Mouse (Mus musculus) neural tube, embryonic 13.5 days (tissue): ENCODE results near the gene Gm11634. TPM values are rescaled to one million over a fixed set of nuclear protein-coding genes. Genes with fewer than 3 reads are reported as not detected.

Source experiments
- ATAC-seq: fragments of 200-750 bp; cut with Nextera tagmentation; 2 replicates; pipeline ENCODE4 v1.8.0; 2017; ENCODE audit warnings: low read depth, mild to moderate bottlenecking, moderate TSS enrichment, moderate library complexity
- H3K27ac ChIP-seq: fragments of 300-500 bp; sonication (generic); replicated peaks from 2 replicates; pipeline ENCODE4 v1.5.1; 2015; ENCODE audit warnings: moderate library complexity, mild to moderate bottlenecking, inconsistent platforms
- H3K27me3 ChIP-seq: fragments of 300-500 bp; sonication (generic); 2 replicates; pipeline ENCODE4 v1.6.1; 2015; ENCODE audit warnings: mild to moderate bottlenecking, inconsistent platforms
- H3K36me3 ChIP-seq: fragments of 300-500 bp; sonication (generic); 2 replicates; pipeline ENCODE4 v1.6.1; 2015; ENCODE audit warnings: mild to moderate bottlenecking, inconsistent platforms
- H3K4me1 ChIP-seq: fragments of 300-500 bp; sonication (generic); replicated peaks from 2 replicates; pipeline ENCODE4 v1.6.1; 2015; ENCODE audit warnings: inconsistent platforms
- H3K4me2 ChIP-seq: fragments of 300-500 bp; sonication (generic); 2 replicates; pipeline ENCODE4 v1.6.1; 2015; ENCODE audit warnings: inconsistent platforms, mild to moderate bottlenecking, moderate library complexity
- H3K4me3 ChIP-seq: fragments of 300-500 bp; sonication (generic); 2 replicates; pipeline ENCODE4 v1.5.1; 2015; ENCODE audit warnings: mild to moderate bottlenecking, inconsistent platforms
- H3K9ac ChIP-seq: fragments of 300-500 bp; sonication (generic); 2 replicates; pipeline ENCODE4 v1.6.1; 2015; ENCODE audit warnings: moderate library complexity, mild to moderate bottlenecking, inconsistent platforms
- H3K9me3 ChIP-seq: fragments of 300-500 bp; sonication (generic); 2 replicates; pipeline ENCODE4 v1.6.1; 2016; ENCODE audit warnings: inconsistent platforms
- WGBS: fragments of 180-500 bp; shearing (Covaris S2); methylation state at CpG from one replicate; pipeline ENCODE4 v1.1.7; 2015; 5-methylcytosine and 5-hydroxymethylcytosine counted together
- polyA plus RNA-seq: library from polyadenylated mRNA; unstranded; fragments of >200 nt; fragmentation: Nextera tagmentation; extraction: Ambion mirVana; gene quantifications from 2 replicates; pipeline ENCODE4 v1.2.1, GENCODE M21; 2015

Gm11634 gene
- polyA plus RNA-seq, 1 experiment from 2014 or later, result not detected

DNA sequence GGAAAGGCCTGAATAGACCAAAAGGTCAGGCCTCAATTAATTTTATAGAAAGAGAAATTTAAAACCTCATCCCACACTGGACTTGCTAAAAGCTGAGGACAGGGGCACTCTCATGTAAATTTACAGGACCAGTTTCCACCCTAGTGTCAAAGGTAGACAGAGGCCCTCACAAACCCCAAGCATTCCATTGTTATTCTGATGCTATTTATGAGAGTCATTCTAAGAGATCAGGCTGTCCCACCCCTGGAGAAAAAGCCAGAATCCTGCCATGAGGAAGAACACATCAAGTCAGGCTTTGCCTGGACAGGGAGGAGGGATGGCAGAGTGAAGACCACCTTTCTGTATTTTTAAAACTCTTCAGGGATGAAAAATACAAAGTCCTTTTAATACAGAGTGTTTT, 50.5 kb downstream of the Gm11634 start:
- H3K4me2 ChIP-seq, result no peak overlapping the region
- no peak overlapping the region for H3K4me3 ChIP-seq
- H3K9ac ChIP-seq, result no peak overlapping the region
- peaks cover 14% of the 10 kb centered on the region for H3K4me1 ChIP-seq
- no peaks in the 10 kb centered on the region for H3K36me3 ChIP-seq
- no peaks in the 10 kb centered on the region for H3K9me3 ChIP-seq
- H3K27me3 ChIP-seq, result no peaks in the 10 kb centered on the region
- no peak for ATAC-seq
- no peak overlapping the region for H3K27ac ChIP-seq

DNA sequence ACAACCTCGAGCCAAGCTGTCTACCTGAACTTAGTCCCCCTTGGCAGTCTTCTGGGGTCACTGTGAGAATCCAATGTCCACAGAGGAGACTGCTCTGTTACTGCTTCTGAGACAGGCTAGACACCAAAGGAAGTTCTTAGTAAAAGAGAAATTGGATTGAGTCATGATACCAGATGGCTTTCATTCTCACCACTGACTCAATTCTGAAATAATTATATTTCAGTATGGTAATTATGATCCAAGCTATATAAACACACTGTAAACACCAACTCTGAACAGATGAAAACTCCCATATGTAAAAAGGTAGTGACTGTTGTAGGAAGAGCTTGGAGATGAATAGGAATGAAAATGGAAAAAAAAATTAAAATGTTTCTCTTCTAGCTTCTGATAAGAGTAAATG, 54.9 kb downstream of the Gm11634 start:
- no peak overlapping the region for H3K27ac ChIP-seq
- H3K36me3 ChIP-seq, result no peaks in the 10 kb centered on the region
- no peaks in the 10 kb centered on the region for H3K27me3 ChIP-seq
- no peak overlapping the region for H3K9ac ChIP-seq
- no peak for ATAC-seq
- no peaks in the 10 kb centered on the region for H3K9me3 ChIP-seq
- no peak overlapping the region for H3K4me3 ChIP-seq
- 74% methylated on average over 1 of the region's 1 CpGs for WGBS
- no peak overlapping the region for H3K4me2 ChIP-seq
- no peaks in the 10 kb centered on the region for H3K4me1 ChIP-seq

Other genes starting within 250 kb of the Gm11634 start
- gene G6pc, start 231.7 kb downstream of the Gm11634 start, polyA plus RNA-seq, result not detected in 2 replicates
- gene Aarsd1, start 181.6 kb downstream of the Gm11634 start, polyA plus RNA-seq, result 79.4 and 90.0 TPM in 2 replicates
- gene Gm27029, start 174.5 kb downstream of the Gm11634 start, polyA plus RNA-seq, result 5.7 and 8.3 TPM in 2 replicates
- 25.5 and 28.5 TPM in 2 replicates for gene Rundc1, start 174.2 kb downstream of the Gm11634 start, polyA plus RNA-seq
- 3.3 and 4.3 TPM in 2 replicates for gene Ptges3l, start 173.9 kb downstream of the Gm11634 start, polyA plus RNA-seq
- gene Rpl27, start 157.0 kb downstream of the Gm11634 start, polyA plus RNA-seq, result 303 and 315 TPM in 2 replicates
- 3.6 and 3.8 TPM in 2 replicates for gene Ifi35, start 150.8 kb downstream of the Gm11634 start, polyA plus RNA-seq
- 80.5 and 83.0 TPM in 2 replicates for gene Rnd2, start 134.3 kb downstream of the Gm11634 start, polyA plus RNA-seq
- gene Vat1, start 133.0 kb downstream of the Gm11634 start, polyA plus RNA-seq, result 72.6 and 75.8 TPM in 2 replicates
- gene Brca1, start 47.3 kb downstream of the Gm11634 start, polyA plus RNA-seq, result 3.0 and 3.2 TPM in 2 replicates
- 99.4 and 107 TPM in 2 replicates for gene Nbr1, start 47.1 kb downstream of the Gm11634 start, polyA plus RNA-seq
- gene Tmem106a, start 17.0 kb downstream of the Gm11634 start, polyA plus RNA-seq, result 3.5 and 4.9 TPM in 2 replicates
- gene Rdm1, start 27.9 kb upstream of the Gm11634 start, polyA plus RNA-seq, result 16.0 and 16.4 TPM in 2 replicates
- 18.1 and 19.8 TPM in 2 replicates for gene Arl4d, start 66.3 kb upstream of the Gm11634 start, polyA plus RNA-seq
- 28.5 and 35.7 TPM in 2 replicates for gene Dhx8, start 133.7 kb upstream of the Gm11634 start, polyA plus RNA-seq
- 14.5 and 16.0 TPM in 2 replicates for gene Etv4, start 186.1 kb upstream of the Gm11634 start, polyA plus RNA-seq